Comparison of ENCODE assay signal across 22 mouse cellular contexts in genomic region chr7:113093931-113094330, GRCm38 (mm10).
DNase-seq lines count a peak whose midpoint lies in the region; ATAC-seq and TF ChIP-seq lines count a peak whose summit lies in the region.
"Had no signal": no experiment of that assay in that cellular context is flagged by ENCODE, and none has a peak within 500 bp of the region (broad histone marks: within the 10 kb centered on the region; RNA-seq: fewer than 3 reads in every experiment).

No protein-coding gene starts in this region.

- no peak for ATAC-seq in hindbrain, postnatal 0 days
- ATAC-seq in hindbrain, embryonic 12.5 days (ENCODE audit: low FRiP score): no peak
- ATAC-seq in neural tube, embryonic 15.5 days (ENCODE audit: low FRiP score): no peak
- ATAC-seq: CD4-positive, CD25-positive, alpha-beta regulatory T cell, adult 4 months; forebrain, postnatal 0 days; midbrain, embryonic 13.5 days had no signal

- H3K9ac ChIP-seq in hindbrain, postnatal 0 days (replicated peaks; ENCODE audit: low read length): no peak overlapping the region
- H3K9ac ChIP-seq in hindbrain, embryonic 12.5 days: no peak overlapping the region
- H3K9ac ChIP-seq in neural tube, embryonic 15.5 days (replicated peaks): no peak overlapping the region
- H3K9ac ChIP-seq: forebrain, postnatal 0 days; hindbrain, embryonic 14.5 days; midbrain, embryonic 13.5 days had no signal

- TF ChIP-seq CTCF in hindbrain, postnatal 0 days (IDR thresholded peaks at IDR 0.05; ENCODE audit: low read depth): no peak

- DNase-seq in hindbrain, postnatal 0 days (ENCODE audit: low spot score): peak; percentile 18
- peak; percentile 56 for DNase-seq in ovary, adult 18-20 months (ENCODE audit: low spot score)
- no peak for DNase-seq in ovary, postnatal 10 days (ENCODE audit: low spot score)
- DNase-seq in lung, postnatal 25 days (ENCODE audit: low spot score): peak; percentile 12
- DNase-seq in left cerebral cortex, postnatal 10 days (ENCODE audit: extremely low spot score in 1 of 2, low spot score in 2 of 2): no peak
- DNase-seq: cerebellum, adult 11-12 months; forebrain, postnatal 0 days; gastrocnemius, postnatal 36 days; heart, adult 2 months; heart, postnatal 36 days; kidney, adult 8-10 months; kidney, postnatal 25 days; right cerebral cortex, adult 18-20 months; right cerebral cortex, postnatal 4 days; thymus, adult 18-20 months had no signal

- no peaks in the 10 kb centered on the region for H3K36me3 ChIP-seq in hindbrain, postnatal 0 days (ENCODE audit: insufficient read depth, low read length)
- no peaks in the 10 kb centered on the region for H3K36me3 ChIP-seq in hindbrain, embryonic 12.5 days
- no peaks in the 10 kb centered on the region for H3K36me3 ChIP-seq in neural tube, embryonic 15.5 days
- H3K36me3 ChIP-seq: embryonic facial prominence, embryonic 10.5 days; midbrain, embryonic 13.5 days had no signal

- H3K4me2 ChIP-seq in hindbrain, postnatal 0 days (ENCODE audit: low read depth, low read length): no peak overlapping the region
- no peak overlapping the region for H3K4me2 ChIP-seq in hindbrain, embryonic 12.5 days (replicated peaks)
- H3K4me2 ChIP-seq in neural tube, embryonic 15.5 days: no peak overlapping the region
- H3K4me2 ChIP-seq: hindbrain, embryonic 14.5 days; midbrain, embryonic 13.5 days had no signal

- intact Hi-C loops in left cerebral cortex, postnatal 10 days (cut with DNase I): no loop called here

- H3K27ac ChIP-seq in hindbrain, postnatal 0 days: no peak overlapping the region
- H3K27ac ChIP-seq in hindbrain, embryonic 12.5 days: no peak overlapping the region
- H3K27ac ChIP-seq in neural tube, embryonic 15.5 days (replicated peaks): no peak overlapping the region
- H3K27ac ChIP-seq: embryonic facial prominence, embryonic 10.5 days; heart, adult 2 months; hindbrain, embryonic 14.5 days; layer of hippocampus, adult 2 months; midbrain, embryonic 13.5 days had no signal

- H3K27me3 ChIP-seq in hindbrain, postnatal 0 days (ENCODE audit: insufficient read depth, low read length): no peaks in the 10 kb centered on the region
- H3K27me3 ChIP-seq in hindbrain, embryonic 12.5 days: no peaks in the 10 kb centered on the region
- no peaks in the 10 kb centered on the region for H3K27me3 ChIP-seq in neural tube, embryonic 15.5 days (replicated peaks)
- H3K27me3 ChIP-seq: midbrain, embryonic 13.5 days had no signal

- H3K4me3 ChIP-seq in hindbrain, postnatal 0 days (ENCODE audit: low read length): no peak overlapping the region
- no peak overlapping the region for H3K4me3 ChIP-seq in hindbrain, embryonic 12.5 days
- H3K4me3 ChIP-seq in neural tube, embryonic 15.5 days (replicated peaks): no peak overlapping the region
- H3K4me3 ChIP-seq: embryonic facial prominence, embryonic 10.5 days; heart, adult 2 months; layer of hippocampus, adult 2 months; midbrain, embryonic 13.5 days had no signal

- no peaks in the 10 kb centered on the region for H3K4me1 ChIP-seq in hindbrain, postnatal 0 days (ENCODE audit: insufficient read depth, low read length)
- H3K4me1 ChIP-seq in hindbrain, embryonic 12.5 days: 0 out of 2 replicates have a peak, but pooled peaks cover 5% of the 10 kb centered on the region
- no peaks in the 10 kb centered on the region for H3K4me1 ChIP-seq in neural tube, embryonic 15.5 days
- H3K4me1 ChIP-seq: embryonic facial prominence, embryonic 10.5 days; midbrain, embryonic 13.5 days had no signal

- H3K9me3 ChIP-seq in hindbrain, postnatal 0 days (ENCODE audit: low read length): no peaks in the 10 kb centered on the region
- H3K9me3 ChIP-seq in hindbrain, embryonic 12.5 days (replicated peaks): no peaks in the 10 kb centered on the region
- no peaks in the 10 kb centered on the region for H3K9me3 ChIP-seq in neural tube, embryonic 15.5 days (replicated peaks)
- H3K9me3 ChIP-seq: embryonic facial prominence, embryonic 10.5 days; midbrain, embryonic 13.5 days had no signal

- 46% methylated on average over 5 of the region's 5 CpGs for WGBS in hindbrain, postnatal 0 days
- 78% methylated on average over 5 of the region's 5 CpGs for WGBS in hindbrain, embryonic 12.5 days
- 35% methylated on average over 5 of the region's 5 CpGs for WGBS in neural tube, embryonic 15.5 days

Comparison
In these comparisons a context has a peak if more than half of its experiments do, and no peak if none do; other contexts are left out.
1. DNase-seq: peak in hindbrain, postnatal 0 days (single experiment), ovary, adult 18-20 months (single experiment) and lung, postnatal 25 days (single experiment); none in ovary, postnatal 10 days (single experiment) and left cerebral cortex, postnatal 10 days (0 of 2).